Mouse (Mus musculus): ENCODE measurements around the gene Tmem120a. TPM values are rescaled to one million over a fixed set of nuclear protein-coding genes. Genes with fewer than 3 reads are reported as not detected.

The Tmem120a gene
- polyA plus RNA-seq, 1 experiment from 2014 or later = 127 TPM

GRCm38 (mm10) chr5:135729351-135729750, 14.9 kb downstream of the Tmem120a start:
- H3K4me3 ChIP-seq (ENCODE audit: low read depth, low read length) = no peak overlapping the region
- no peak overlapping the region for H3K4me2 ChIP-seq (replicated peaks; ENCODE audit: low read depth)
- no peak for ATAC-seq
- no peak overlapping the region for H3K9ac ChIP-seq (ENCODE audit: low read depth, low read length)
- H3K36me3 ChIP-seq (ENCODE audit: control insufficient read depth, insufficient read depth) = peaks cover 67% of the 10 kb centered on the region
- no peak overlapping the region for H3K27ac ChIP-seq (ENCODE audit: low read depth, low read length)
- peaks cover 8% of the 10 kb centered on the region for H3K4me1 ChIP-seq (replicated peaks; ENCODE audit: control insufficient read depth, insufficient read depth, low read length)
- H3K9me3 ChIP-seq (ENCODE audit: control insufficient read depth) = no peaks in the 10 kb centered on the region
- TF ChIP-seq CTCF (IDR thresholded peaks at IDR 0.05; ENCODE audit: low read depth) = no peak
- WGBS = 95% methylated on average over 13 of the region's 13 CpGs
- H3K27me3 ChIP-seq (replicated peaks; ENCODE audit: control insufficient read depth, insufficient read depth, low read length) = no peaks in the 10 kb centered on the region

GRCm38 (mm10) chr5:135728361-135728760, 15.9 kb downstream of the Tmem120a start:
- H3K9ac ChIP-seq (ENCODE audit: low read depth, low read length) = no peak overlapping the region
- no peaks in the 10 kb centered on the region for H3K9me3 ChIP-seq (ENCODE audit: control insufficient read depth)
- H3K27me3 ChIP-seq (replicated peaks; ENCODE audit: control insufficient read depth, insufficient read depth, low read length) = no peaks in the 10 kb centered on the region
- TF ChIP-seq CTCF (IDR thresholded peaks at IDR 0.05; ENCODE audit: low read depth) = no peak
- H3K4me1 ChIP-seq (replicated peaks; ENCODE audit: control insufficient read depth, insufficient read depth, low read length) = peaks cover 9% of the 10 kb centered on the region
- 79% methylated on average over 13 of the region's 13 CpGs for WGBS
- H3K27ac ChIP-seq (ENCODE audit: low read depth, low read length) = no peak overlapping the region
- peaks cover 57% of the 10 kb centered on the region for H3K36me3 ChIP-seq (ENCODE audit: control insufficient read depth, insufficient read depth)
- no peak overlapping the region for H3K4me3 ChIP-seq (ENCODE audit: low read depth, low read length)
- no peak for ATAC-seq
- H3K4me2 ChIP-seq (replicated peaks; ENCODE audit: low read depth) = no peak overlapping the region

GRCm38 (mm10) chr5:135727871-135728270, 16.4 kb downstream of the Tmem120a start:
- Histone ChIP-seq H3K4me1 (replicated peaks; ENCODE audit: control insufficient read depth, insufficient read depth, low read length) (peaks cover 12% of the 10 kb centered on the region), H3K27me3 (replicated peaks; ENCODE audit: control insufficient read depth, insufficient read depth, low read length) (no peaks in the 10 kb centered on the region), H3K9me3 (ENCODE audit: control insufficient read depth) (no peaks in the 10 kb centered on the region), H3K4me3 (ENCODE audit: low read depth, low read length) (no peak overlapping the region), H3K27ac (ENCODE audit: low read depth, low read length) (0 out of 2 replicates have a peak overlapping the region, but pooled peaks have one; percentile 85), H3K9ac (ENCODE audit: low read depth, low read length) (no peak overlapping the region), H3K36me3 (ENCODE audit: control insufficient read depth, insufficient read depth) (peaks cover 52% of the 10 kb centered on the region), H3K4me2 (replicated peaks; ENCODE audit: low read depth) (no peak overlapping the region)
- WGBS = 94% methylated on average over 9 of the region's 9 CpGs
- no peak for ATAC-seq
- no peak for TF ChIP-seq CTCF (IDR thresholded peaks at IDR 0.05; ENCODE audit: low read depth)

- Histone ChIP-seq H3K9ac (ENCODE audit: low read depth, low read length) (peak overlapping the region; percentile 23; the same call in 1 of the 2 replicates), H3K4me2 (replicated peaks; ENCODE audit: low read depth) (no peak overlapping the region; the same call in 1 of the 2 replicates)
- peak; percentile 78 for ATAC-seq
Observed at GRCm38 (mm10) chr5:135726641-135727346, 17.5 kb downstream of the Tmem120a start.

GRCm38 (mm10) chr5:135725991-135726390, 18.3 kb downstream of the Tmem120a start:
- Histone ChIP-seq H3K4me2 (replicated peaks; ENCODE audit: low read depth) (peak overlapping the region; percentile 47), H3K9me3 (ENCODE audit: control insufficient read depth) (no peaks in the 10 kb centered on the region), H3K4me3 (ENCODE audit: low read depth, low read length) (no peak overlapping the region), H3K36me3 (ENCODE audit: control insufficient read depth, insufficient read depth) (peaks cover 33% of the 10 kb centered on the region), H3K27ac (ENCODE audit: low read depth, low read length) (peak overlapping the region; percentile 85), H3K9ac (ENCODE audit: low read depth, low read length) (no peak overlapping the region; the same call in 1 of the 2 replicates), H3K27me3 (replicated peaks; ENCODE audit: control insufficient read depth, insufficient read depth, low read length) (no peaks in the 10 kb centered on the region), H3K4me1 (replicated peaks; ENCODE audit: control insufficient read depth, insufficient read depth, low read length) (peaks cover 15% of the 10 kb centered on the region)
- 58% methylated on average over 6 of the region's 6 CpGs for WGBS
- TF ChIP-seq CTCF (IDR thresholded peaks at IDR 0.05; ENCODE audit: low read depth) = no peak
- no peak for ATAC-seq

More at GRCm38 (mm10) chr5:135726641-135727346, 17.5 kb downstream of the Tmem120a start:
- H3K27me3 ChIP-seq (replicated peaks; ENCODE audit: control insufficient read depth, insufficient read depth, low read length) = no peaks in the 10 kb centered on the region
- H3K36me3 ChIP-seq (ENCODE audit: control insufficient read depth, insufficient read depth) = peaks cover 41% of the 10 kb centered on the region
- H3K4me1 ChIP-seq (replicated peaks; ENCODE audit: control insufficient read depth, insufficient read depth, low read length) = peaks cover 15% of the 10 kb centered on the region
- no peaks in the 10 kb centered on the region for H3K9me3 ChIP-seq (ENCODE audit: control insufficient read depth)
- H3K27ac ChIP-seq (ENCODE audit: low read depth, low read length) = peak overlapping the region; percentile 85
- H3K4me3 ChIP-seq (ENCODE audit: low read depth, low read length) = no peak overlapping the region
- 54% methylated on average over 2 of the region's 2 CpGs for WGBS
- no peak for TF ChIP-seq CTCF (IDR thresholded peaks at IDR 0.05; ENCODE audit: low read depth)

GRCm38 (mm10) chr5:135725391-135725841, 18.8 kb downstream of the Tmem120a start:
- no peak for TF ChIP-seq CTCF (IDR thresholded peaks at IDR 0.05; ENCODE audit: low read depth)
- Histone ChIP-seq H3K9me3 (ENCODE audit: control insufficient read depth) (no peaks in the 10 kb centered on the region), H3K27ac (ENCODE audit: low read depth, low read length) (peak overlapping the region; percentile 85), H3K9ac (ENCODE audit: low read depth, low read length) (no peak overlapping the region; the same call in 1 of the 2 replicates), H3K4me1 (replicated peaks; ENCODE audit: control insufficient read depth, insufficient read depth, low read length) (peaks cover 15% of the 10 kb centered on the region), H3K4me2 (replicated peaks; ENCODE audit: low read depth) (peak overlapping the region; percentile 47), H3K4me3 (ENCODE audit: low read depth, low read length) (no peak overlapping the region), H3K36me3 (ENCODE audit: control insufficient read depth, insufficient read depth) (peaks cover 27% of the 10 kb centered on the region), H3K27me3 (replicated peaks; ENCODE audit: control insufficient read depth, insufficient read depth, low read length) (no peaks in the 10 kb centered on the region)
- ATAC-seq = no peak
- WGBS = 49% methylated on average over 8 of the region's 8 CpGs

Data from intestine, postnatal 0 days (tissue).